Mouse (Mus musculus): ENCODE measurements around the gene Nr5a2. TPM values are rescaled to one million over a fixed set of nuclear protein-coding genes. Genes with fewer than 3 reads are reported as not detected.

Nr5a2 gene
- polyA plus RNA-seq, 1 experiment: 0.58 TPM

DNA sequence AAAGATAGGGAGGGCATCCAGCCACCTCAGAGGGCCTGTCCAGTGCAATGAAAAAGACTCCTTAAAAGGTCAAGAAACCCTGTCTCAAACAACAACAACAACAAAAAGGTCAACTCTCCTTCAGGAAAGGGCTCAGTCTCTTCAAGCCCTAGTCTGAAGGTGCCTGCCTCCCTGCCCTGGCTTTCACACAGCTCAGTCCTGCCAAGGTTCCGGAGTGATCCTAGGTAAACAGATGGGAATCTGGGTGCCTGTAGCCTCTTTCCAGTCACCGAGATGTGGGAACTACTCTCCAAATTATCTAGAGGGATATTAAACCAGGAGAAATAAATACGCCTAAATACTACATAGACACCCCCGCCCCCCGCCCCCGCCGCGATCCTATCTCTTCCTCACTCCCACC, 2.6 kb downstream of the Nr5a2 start:
- DNase-seq: no peak
- WGBS: 38% methylated on average over 8 of the region's 8 CpGs
- Histone ChIP-seq H3K27ac (ENCODE audit: insufficient read depth, low read depth, low read length) (no peak overlapping the region), H3K27me3 (replicated peaks; ENCODE audit: control insufficient read depth, insufficient read depth, low read length) (peaks cover 2% of the 10 kb centered on the region), H3K36me3 (ENCODE audit: control insufficient read depth, insufficient read depth, low read length) (no peaks in the 10 kb centered on the region), H3K4me3 (ENCODE audit: insufficient read depth, low read depth, low read length) (no peak overlapping the region), H3K4me1 (ENCODE audit: control insufficient read depth, insufficient read depth, low read length) (no peaks in the 10 kb centered on the region)
- TF ChIP-seq POLR2A (IDR thresholded peaks at IDR 0.05; ENCODE audit: low read depth, low read length) (no peak), CTCF (conservative IDR thresholded peaks at IDR 0.05; ENCODE audit: insufficient read depth, insufficient read length, low read depth, low read length) (no peak)

DNA sequence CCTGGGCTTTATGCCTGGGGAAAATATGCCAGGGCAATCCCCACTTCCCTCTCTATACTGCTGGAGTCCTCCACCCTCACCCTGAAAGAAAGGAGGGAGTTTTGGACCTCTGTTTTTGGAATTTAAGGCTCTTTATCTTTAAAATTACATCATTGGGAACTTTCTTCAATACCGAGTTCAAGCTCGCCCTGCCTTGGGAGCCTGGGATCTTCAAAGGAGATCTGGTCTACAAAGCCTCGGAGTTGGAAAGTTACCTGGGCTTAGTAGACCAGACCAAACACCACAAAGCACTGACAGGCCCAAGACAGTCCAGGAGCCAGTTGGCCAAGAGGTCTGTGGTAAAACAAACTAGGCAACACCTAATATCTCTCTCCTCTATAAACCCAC, 6.1 kb downstream of the Nr5a2 start:
- H3K4me3 ChIP-seq (ENCODE audit: insufficient read depth, low read depth, low read length): no peak overlapping the region
- H3K36me3 ChIP-seq (ENCODE audit: control insufficient read depth, insufficient read depth, low read length): no peaks in the 10 kb centered on the region
- no peak for DNase-seq
- no peak overlapping the region for H3K27ac ChIP-seq (ENCODE audit: insufficient read depth, low read depth, low read length)
- no peak for TF ChIP-seq CTCF (conservative IDR thresholded peaks at IDR 0.05; ENCODE audit: insufficient read depth, insufficient read length, low read depth, low read length)
- no peak for TF ChIP-seq POLR2A (IDR thresholded peaks at IDR 0.05; ENCODE audit: low read depth, low read length)
- peaks cover 10% of the 10 kb centered on the region for H3K27me3 ChIP-seq (replicated peaks; ENCODE audit: control insufficient read depth, insufficient read depth, low read length)
- no peaks in the 10 kb centered on the region for H3K4me1 ChIP-seq (ENCODE audit: control insufficient read depth, insufficient read depth, low read length)
- WGBS: 65% methylated on average over 3 of the region's 3 CpGs

DNA sequence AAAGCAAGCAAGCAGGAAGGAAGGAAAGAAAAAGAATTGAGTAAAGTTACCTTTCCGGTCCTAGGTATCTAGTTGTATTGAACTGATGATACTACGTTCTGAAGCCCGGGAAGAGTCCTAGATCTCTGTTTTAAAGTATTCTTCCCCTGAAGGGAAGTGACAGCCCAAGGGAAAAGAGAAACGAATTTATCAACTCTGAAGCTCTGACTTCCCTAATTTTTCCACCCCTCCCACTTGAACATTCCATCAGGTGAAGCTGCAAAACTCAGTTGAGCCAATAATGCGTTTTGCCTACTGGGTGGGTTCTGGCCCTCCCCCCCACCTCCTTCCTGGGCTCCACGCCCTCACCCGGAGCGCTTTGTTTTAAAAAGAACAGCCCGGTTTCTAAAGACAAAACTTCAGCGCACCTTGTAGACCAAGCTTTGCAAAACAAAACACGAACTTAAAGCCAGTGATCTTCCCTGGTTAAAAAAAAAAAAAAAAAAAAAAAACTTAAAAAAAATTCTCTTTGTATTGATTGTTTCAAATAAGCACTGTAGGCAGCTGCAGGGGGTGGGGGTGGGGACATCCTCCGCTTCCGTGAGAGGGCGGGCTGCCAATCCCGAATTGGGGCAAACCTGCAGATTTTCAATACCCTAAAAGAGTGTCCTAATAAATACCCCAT, 6.7 kb downstream of the Nr5a2 start:
- 19% methylated on average over 15 of the region's 15 CpGs for WGBS
- Histone ChIP-seq H3K4me1 (ENCODE audit: control insufficient read depth, insufficient read depth, low read length) (peaks cover under 1% of the 10 kb centered on the region; the same call in 1 of the 2 replicates), H3K27me3 (replicated peaks; ENCODE audit: control insufficient read depth, insufficient read depth, low read length) (peaks cover 12% of the 10 kb centered on the region), H3K4me3 (ENCODE audit: insufficient read depth, low read depth, low read length) (no peak overlapping the region), H3K27ac (ENCODE audit: insufficient read depth, low read depth, low read length) (no peak overlapping the region), H3K36me3 (ENCODE audit: control insufficient read depth, insufficient read depth, low read length) (no peaks in the 10 kb centered on the region)
- no peak for DNase-seq
- TF ChIP-seq POLR2A (IDR thresholded peaks at IDR 0.05; ENCODE audit: low read depth, low read length) (no peak), CTCF (conservative IDR thresholded peaks at IDR 0.05; ENCODE audit: insufficient read depth, insufficient read length, low read depth, low read length) (no peak)

DNA sequence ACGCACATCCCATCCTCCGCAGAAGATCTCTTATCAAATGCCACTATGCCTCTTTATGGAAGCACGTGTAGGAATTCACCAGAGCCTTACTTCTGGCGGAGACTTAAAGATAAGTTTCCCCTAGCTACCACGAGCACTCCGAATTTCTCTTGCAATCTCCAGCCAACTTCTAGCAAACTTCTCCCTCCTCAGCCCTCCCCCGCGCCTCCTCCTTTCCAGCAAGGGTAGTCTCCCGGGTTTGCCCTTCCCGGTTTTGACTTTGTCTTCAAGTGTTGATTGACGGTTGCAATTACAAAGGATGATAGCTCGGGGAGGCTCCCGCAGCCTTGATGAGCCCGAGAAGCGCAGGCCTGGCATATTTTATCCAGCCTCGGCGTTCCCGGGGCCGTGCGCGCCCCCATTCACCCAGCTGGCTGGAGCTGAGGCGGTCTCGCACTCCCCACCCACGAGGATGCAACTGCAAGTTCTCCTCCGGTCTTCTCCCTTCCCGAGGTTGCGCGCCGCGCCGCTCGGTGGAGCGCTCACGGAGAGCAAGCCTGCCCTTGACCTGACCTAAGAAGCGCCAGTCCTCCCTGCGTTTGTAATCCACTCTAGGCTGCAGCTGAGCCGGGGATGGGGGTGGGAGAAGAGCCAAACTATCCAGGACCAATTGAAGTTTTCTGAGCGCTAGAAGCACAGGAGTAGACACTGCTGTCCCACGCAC, 7.5 kb downstream of the Nr5a2 start:
- TF ChIP-seq CTCF (conservative IDR thresholded peaks at IDR 0.05; ENCODE audit: insufficient read depth, insufficient read length, low read depth, low read length): no peak
- no peak for TF ChIP-seq POLR2A (IDR thresholded peaks at IDR 0.05; ENCODE audit: low read depth, low read length)
- no peak overlapping the region for H3K27ac ChIP-seq (ENCODE audit: insufficient read depth, low read depth, low read length)
- H3K27me3 ChIP-seq (replicated peaks; ENCODE audit: control insufficient read depth, insufficient read depth, low read length): peaks cover 17% of the 10 kb centered on the region
- H3K36me3 ChIP-seq (ENCODE audit: control insufficient read depth, insufficient read depth, low read length): no peaks in the 10 kb centered on the region
- DNase-seq: no peak
- 3% methylated on average over 39 of the region's 39 CpGs for WGBS
- H3K4me1 ChIP-seq (ENCODE audit: control insufficient read depth, insufficient read depth, low read length): peaks cover 3% of the 10 kb centered on the region; the same call in 1 of the 2 replicates
- H3K4me3 ChIP-seq (ENCODE audit: insufficient read depth, low read depth, low read length): no peak overlapping the region

DNA sequence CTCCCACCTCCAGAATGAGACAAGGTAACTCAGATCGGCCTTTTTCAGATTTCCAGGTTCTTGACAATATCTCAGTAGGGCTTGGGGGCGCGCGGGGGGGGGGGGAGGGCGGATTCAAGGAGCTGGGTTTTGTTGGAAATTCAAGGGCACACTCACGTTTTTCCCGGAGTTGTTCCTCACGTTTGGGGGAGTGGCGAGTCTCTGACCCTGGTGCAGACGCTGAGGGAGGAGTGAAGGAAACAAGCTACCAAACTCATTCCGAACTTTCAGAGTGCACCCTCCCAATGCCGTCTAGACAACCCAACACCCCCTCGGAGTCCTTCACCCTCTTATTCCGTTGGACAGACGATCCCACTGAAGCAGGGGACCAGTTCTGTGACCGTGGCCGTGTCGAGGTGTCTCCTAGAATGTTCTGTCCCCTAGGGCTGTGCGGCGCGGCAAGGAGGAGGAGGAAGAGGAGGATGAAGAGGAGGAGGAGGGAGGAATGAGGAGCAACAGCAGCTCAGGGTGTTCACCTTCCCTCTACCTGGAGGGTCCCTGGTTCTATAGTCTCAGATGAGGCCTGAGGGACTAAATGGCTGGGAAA, 8.2 kb downstream of the Nr5a2 start:
- TF ChIP-seq POLR2A (IDR thresholded peaks at IDR 0.05; ENCODE audit: low read depth, low read length) (no peak), CTCF (conservative IDR thresholded peaks at IDR 0.05; ENCODE audit: insufficient read depth, insufficient read length, low read depth, low read length) (no peak)
- Histone ChIP-seq H3K4me1 (ENCODE audit: control insufficient read depth, insufficient read depth, low read length) (peaks cover 3% of the 10 kb centered on the region; the same call in 1 of the 2 replicates), H3K27me3 (replicated peaks; ENCODE audit: control insufficient read depth, insufficient read depth, low read length) (peaks cover 18% of the 10 kb centered on the region), H3K4me3 (ENCODE audit: insufficient read depth, low read depth, low read length) (no peak overlapping the region), H3K36me3 (ENCODE audit: control insufficient read depth, insufficient read depth, low read length) (no peaks in the 10 kb centered on the region), H3K27ac (ENCODE audit: insufficient read depth, low read depth, low read length) (no peak overlapping the region)
- no peak for DNase-seq
- WGBS: 8% methylated on average over 21 of the region's 21 CpGs

DNA sequence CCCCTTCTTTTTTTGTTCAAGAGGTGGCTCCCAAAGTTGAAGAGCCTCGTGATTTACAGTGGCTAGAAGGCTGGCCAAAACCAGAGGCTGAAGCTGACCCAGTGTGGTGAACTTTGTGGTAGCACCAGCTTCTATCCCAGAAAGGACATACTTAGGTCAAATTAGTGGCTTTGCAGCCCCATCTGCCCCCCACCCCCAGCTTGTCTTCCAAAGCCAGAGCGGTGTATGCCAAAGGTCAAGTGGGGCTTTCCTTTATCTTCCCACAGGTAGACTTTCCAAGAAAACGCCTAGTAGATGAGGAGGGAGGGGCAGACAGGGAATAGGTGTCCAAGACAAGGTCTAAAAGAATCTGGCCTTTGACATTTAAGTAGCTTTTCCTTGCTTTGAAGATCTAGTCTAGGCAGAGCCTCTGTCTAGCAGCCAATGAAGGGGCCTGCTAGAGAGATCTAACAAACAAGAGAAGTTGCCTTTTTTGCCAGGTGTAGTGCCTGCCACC, 9.0 kb downstream of the Nr5a2 start:
- Histone ChIP-seq H3K4me1 (ENCODE audit: control insufficient read depth, insufficient read depth, low read length) (peaks cover 3% of the 10 kb centered on the region; the same call in 1 of the 2 replicates), H3K36me3 (ENCODE audit: control insufficient read depth, insufficient read depth, low read length) (no peaks in the 10 kb centered on the region), H3K27me3 (replicated peaks; ENCODE audit: control insufficient read depth, insufficient read depth, low read length) (peaks cover 22% of the 10 kb centered on the region), H3K27ac (ENCODE audit: insufficient read depth, low read depth, low read length) (no peak overlapping the region), H3K4me3 (ENCODE audit: insufficient read depth, low read depth, low read length) (no peak overlapping the region)
- WGBS: 56% methylated on average over 3 of the region's 3 CpGs
- TF ChIP-seq CTCF (conservative IDR thresholded peaks at IDR 0.05; ENCODE audit: insufficient read depth, insufficient read length, low read depth, low read length) (no peak), POLR2A (IDR thresholded peaks at IDR 0.05; ENCODE audit: low read depth, low read length) (no peak)
- no peak for DNase-seq

DNA sequence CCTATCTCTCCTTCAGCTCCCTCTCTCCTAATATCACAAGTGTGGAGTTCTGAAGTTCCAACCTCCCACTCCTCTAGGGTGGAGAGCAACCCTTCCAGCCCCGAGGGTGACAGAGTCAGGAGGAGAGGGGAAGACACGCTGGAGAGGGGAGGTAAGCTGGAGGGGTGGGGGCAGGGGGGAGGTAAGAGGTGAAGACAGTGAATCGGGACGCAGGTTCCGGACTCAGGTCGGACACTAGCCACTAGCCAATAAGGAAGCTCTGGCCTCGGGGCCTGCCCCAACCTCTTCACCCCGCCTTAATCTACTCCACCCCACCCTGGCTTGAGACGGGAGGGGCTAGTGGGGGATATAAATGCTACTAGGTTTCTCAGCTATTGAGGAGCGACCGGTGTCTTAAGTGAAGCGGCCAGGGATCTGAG, 10.9 kb downstream of the Nr5a2 start:
- no peak for DNase-seq
- 4% methylated on average over 12 of the region's 12 CpGs for WGBS

More for the DNA sequence above, 10.9 kb downstream of the Nr5a2 start:
- Histone ChIP-seq H3K27me3 (replicated peaks; ENCODE audit: control insufficient read depth, insufficient read depth, low read length) (peaks cover 23% of the 10 kb centered on the region), H3K4me3 (ENCODE audit: insufficient read depth, low read depth, low read length) (peak overlapping the region; percentile 30; the same call in 1 of the 2 replicates), H3K36me3 (ENCODE audit: control insufficient read depth, insufficient read depth, low read length) (no peaks in the 10 kb centered on the region), H3K27ac (ENCODE audit: insufficient read depth, low read depth, low read length) (no peak overlapping the region), H3K4me1 (ENCODE audit: control insufficient read depth, insufficient read depth, low read length) (peaks cover 3% of the 10 kb centered on the region; the same call in 1 of the 2 replicates)
- TF ChIP-seq POLR2A (IDR thresholded peaks at IDR 0.05; ENCODE audit: low read depth, low read length) (no peak), CTCF (conservative IDR thresholded peaks at IDR 0.05; ENCODE audit: insufficient read depth, insufficient read length, low read depth, low read length) (no peak)
